ENCODE assay signal across 17 mouse cellular contexts in genomic region chr1:137919739-137920563, GRCm38 (mm10).
DNase-seq lines count a peak whose midpoint lies in the region; ATAC-seq and TF ChIP-seq lines count a peak whose summit lies in the region.
"Had no signal": no experiment of that assay in that cellular context is flagged by ENCODE, and none has a peak within 500 bp of the region (broad histone marks: within the 10 kb centered on the region; RNA-seq: fewer than 3 reads in every experiment).

No protein-coding gene starts in this region.

- WGBS in forebrain, embryonic 15.5 days = 38% methylated on average over 6 of the region's 6 CpGs
- WGBS in forebrain, embryonic 10.5 days = 71% methylated on average over 6 of the region's 6 CpGs
- 63% methylated on average over 6 of the region's 6 CpGs for WGBS in lung, embryonic 14.5 days
- 56% methylated on average over 6 of the region's 6 CpGs for WGBS in neural tube, embryonic 13.5 days
- WGBS in midbrain, embryonic 15.5 days = 42% methylated on average over 6 of the region's 6 CpGs
- WGBS in heart, adult 2 months = 77% methylated on average over 6 of the region's 6 CpGs

- TF ChIP-seq POLR2A in heart, adult 2 months (IDR thresholded peaks at IDR 0.05; ENCODE audit: insufficient read depth, low read depth, low read length) = no peak

- no peak for TF ChIP-seq EP300 in heart, adult 2 months (IDR thresholded peaks at IDR 0.05; ENCODE audit: insufficient read depth, low read depth, low read length)

- no peak overlapping the region for H3K4me2 ChIP-seq in forebrain, embryonic 15.5 days (replicated peaks)
- no peak overlapping the region for H3K4me2 ChIP-seq in lung, embryonic 14.5 days
- H3K4me2 ChIP-seq in neural tube, embryonic 13.5 days = no peak overlapping the region
- no peak overlapping the region for H3K4me2 ChIP-seq in midbrain, embryonic 15.5 days
- H3K4me2 ChIP-seq: heart, embryonic 13.5 days had no signal

- H3K27me3 ChIP-seq in forebrain, embryonic 15.5 days = no peaks in the 10 kb centered on the region
- no peaks in the 10 kb centered on the region for H3K27me3 ChIP-seq in forebrain, embryonic 10.5 days (ENCODE audit: poor library complexity, severe bottlenecking)
- no peaks in the 10 kb centered on the region for H3K27me3 ChIP-seq in lung, embryonic 14.5 days (ENCODE audit: insufficient read depth, low read length)
- no peaks in the 10 kb centered on the region for H3K27me3 ChIP-seq in neural tube, embryonic 13.5 days
- no peaks in the 10 kb centered on the region for H3K27me3 ChIP-seq in midbrain, embryonic 15.5 days (replicated peaks)
- no peaks in the 10 kb centered on the region for H3K27me3 ChIP-seq in heart, adult 2 months (ENCODE audit: control insufficient read depth, insufficient read depth, low read length)
- H3K27me3 ChIP-seq: heart, embryonic 13.5 days had no signal

- H3K4me1 ChIP-seq in forebrain, embryonic 15.5 days = peaks cover 26% of the 10 kb centered on the region
- peaks cover 9% of the 10 kb centered on the region for H3K4me1 ChIP-seq in forebrain, embryonic 10.5 days
- no peaks in the 10 kb centered on the region for H3K4me1 ChIP-seq in lung, embryonic 14.5 days (ENCODE audit: insufficient read depth)
- peaks cover 39% of the 10 kb centered on the region for H3K4me1 ChIP-seq in neural tube, embryonic 13.5 days (replicated peaks)
- H3K4me1 ChIP-seq in midbrain, embryonic 15.5 days = 0 out of 2 replicates have a peak, but pooled peaks cover 8% of the 10 kb centered on the region
- H3K4me1 ChIP-seq in heart, adult 2 months (ENCODE audit: control insufficient read depth, insufficient read depth, low read length) = no peaks in the 10 kb centered on the region; the same call in 1 of the 2 replicates

- H3K9me3 ChIP-seq in forebrain, embryonic 15.5 days = no peaks in the 10 kb centered on the region
- H3K9me3 ChIP-seq in forebrain, embryonic 10.5 days = no peaks in the 10 kb centered on the region
- no peaks in the 10 kb centered on the region for H3K9me3 ChIP-seq in lung, embryonic 14.5 days (ENCODE audit: low read depth, low read length)
- H3K9me3 ChIP-seq in neural tube, embryonic 13.5 days = no peaks in the 10 kb centered on the region
- no peaks in the 10 kb centered on the region for H3K9me3 ChIP-seq in midbrain, embryonic 15.5 days
- H3K9me3 ChIP-seq: heart, embryonic 13.5 days had no signal

- no peak overlapping the region for H3K9ac ChIP-seq in forebrain, embryonic 15.5 days (replicated peaks)
- no peak overlapping the region for H3K9ac ChIP-seq in lung, embryonic 14.5 days
- no peak overlapping the region for H3K9ac ChIP-seq in neural tube, embryonic 13.5 days
- H3K9ac ChIP-seq in midbrain, embryonic 15.5 days = no peak overlapping the region
- no peak overlapping the region for H3K9ac ChIP-seq in heart, adult 2 months (ENCODE audit: low read depth, low read length)
- H3K9ac ChIP-seq: heart, embryonic 13.5 days had no signal

- H3K79me2 ChIP-seq in heart, adult 2 months (replicated peaks; ENCODE audit: control insufficient read depth, insufficient read depth, low read length) = no peaks in the 10 kb centered on the region; the same call in 1 of the 2 replicates

- no peak for TF ChIP-seq CTCF in lung, embryonic 14.5 days (IDR thresholded peaks at IDR 0.05; ENCODE audit: low read depth)
- no peak for TF ChIP-seq CTCF in heart, adult 2 months (IDR thresholded peaks at IDR 0.05)

- no peak overlapping the region for H3K4me3 ChIP-seq in forebrain, embryonic 15.5 days
- no peak overlapping the region for H3K4me3 ChIP-seq in forebrain, embryonic 10.5 days
- H3K4me3 ChIP-seq in lung, embryonic 14.5 days (ENCODE audit: low read depth, low read length) = no peak overlapping the region
- H3K4me3 ChIP-seq in neural tube, embryonic 13.5 days = no peak overlapping the region
- no peak overlapping the region for H3K4me3 ChIP-seq in midbrain, embryonic 15.5 days
- no peak overlapping the region for H3K4me3 ChIP-seq in heart, adult 2 months
- H3K4me3 ChIP-seq: gastrocnemius, adult 2 months; heart, embryonic 13.5 days had no signal

- peak overlapping the region; percentile 43; the same call in 1 of the 2 replicates for H3K27ac ChIP-seq in forebrain, embryonic 15.5 days (replicated peaks)
- H3K27ac ChIP-seq in forebrain, embryonic 10.5 days = no peak overlapping the region
- H3K27ac ChIP-seq in lung, embryonic 14.5 days (ENCODE audit: low read depth) = no peak overlapping the region
- peak overlapping the region; percentile 34 for H3K27ac ChIP-seq in neural tube, embryonic 13.5 days (replicated peaks)
- H3K27ac ChIP-seq in midbrain, embryonic 15.5 days = 0 out of 2 replicates have a peak overlapping the region, but pooled peaks have one; percentile 38
- no peak overlapping the region for H3K27ac ChIP-seq in heart, adult 2 months
- H3K27ac ChIP-seq: gastrocnemius, adult 2 months; heart, embryonic 13.5 days had no signal

- H3K36me3 ChIP-seq in forebrain, embryonic 15.5 days = peaks cover 12% of the 10 kb centered on the region
- peaks cover 74% of the 10 kb centered on the region for H3K36me3 ChIP-seq in forebrain, embryonic 10.5 days (replicated peaks)
- peaks cover 13% of the 10 kb centered on the region; the same call in 1 of the 2 replicates for H3K36me3 ChIP-seq in lung, embryonic 14.5 days (ENCODE audit: insufficient read depth)
- H3K36me3 ChIP-seq in neural tube, embryonic 13.5 days = peaks cover 12% of the 10 kb centered on the region; the same call in 1 of the 2 replicates
- no peaks in the 10 kb centered on the region for H3K36me3 ChIP-seq in midbrain, embryonic 15.5 days (replicated peaks)
- H3K36me3 ChIP-seq in heart, adult 2 months (ENCODE audit: control insufficient read depth, insufficient read depth, low read length) = no peaks in the 10 kb centered on the region

- no peak for DNase-seq in forebrain, embryonic 10.5 days (ENCODE audit: extremely low spot score, low spot score)
- DNase-seq in lung, embryonic 14.5 days = peak; percentile 44
- no peak for DNase-seq in lung, postnatal 10 days
- DNase-seq in neural tube, embryonic 10.5 days (ENCODE audit: extremely low spot score, low spot score) = no peak
- DNase-seq in heart, adult 2 months = no peak
- DNase-seq: adrenal gland, postnatal 14 days; cerebellum, adult 18-20 months; cerebellum, postnatal 25 days; gastrocnemius, adult 2 months; kidney, adult 2 months; kidney, postnatal 10 days; left cerebral cortex, postnatal 4 days; liver had no signal

- no peak for ATAC-seq in forebrain, embryonic 15.5 days (replicated peaks)
- ATAC-seq in lung, embryonic 14.5 days (ENCODE audit: insufficient read depth) = peak; percentile 57; the same call in 1 of the 2 replicates
- no peak for ATAC-seq in neural tube, embryonic 13.5 days (ENCODE audit: low read depth)
- no peak; the same call in 1 of the 2 replicates for ATAC-seq in midbrain, embryonic 15.5 days (replicated peaks)

- intact Hi-C loops in heart, adult 2 months (cut with DNase I) = no loop called here

Comparison
In these comparisons a context has a peak if more than half of its experiments do, and no peak if none do; other contexts are left out.
1. H3K27ac ChIP-seq: peak in forebrain, embryonic 15.5 days (single experiment), neural tube, embryonic 13.5 days (single experiment) and midbrain, embryonic 15.5 days (single experiment); none in forebrain, embryonic 10.5 days (single experiment), lung, embryonic 14.5 days (single experiment) and heart, adult 2 months (single experiment).